Mouse (Mus musculus) neural tube, embryonic 11.5 days (tissue): ENCODE measurements at regions not wholly inside any gene's neighbourhood (a gene's known extent, or its start where the extent isn't known, plus 50 kb on each side); places are given as distances from the start of the nearest gene placed in this dataset.

Experiments
- ATAC-seq: fragments of 200-750 bp; cut with Nextera tagmentation; 2 replicates; pipeline ENCODE4 v1.8.0; 2017; ENCODE audit warnings: moderate number of reproducible peaks, mild to moderate bottlenecking, moderate TSS enrichment, moderate library complexity; ENCODE audit not compliant: insufficient read depth, low FRiP score, low TSS enrichment
- DNase-seq: peaks from one replicate; pipeline ENCODE4 v3.0.0-alpha.2; 2015; ENCODE audit warnings: low spot score
- H3K27ac ChIP-seq: fragments of 300-500 bp; sonication (generic); 2 replicates; pipeline ENCODE4 v1.5.1; 2014; ENCODE audit warnings: low read depth, mild to moderate bottlenecking, low read length
- H3K27me3 ChIP-seq: fragments of 300-500 bp; sonication (generic); 2 replicates; pipeline ENCODE4 v1.6.1; 2014; ENCODE audit warnings: mild to moderate bottlenecking, low read length, mixed read lengths; ENCODE audit not compliant: control insufficient read depth, insufficient read depth
- H3K36me3 ChIP-seq: fragments of 300-500 bp; sonication (generic); 2 replicates; pipeline ENCODE4 v1.6.1; 2014; ENCODE audit warnings: mild to moderate bottlenecking, low read length, moderate library complexity, mixed read lengths; ENCODE audit not compliant: control insufficient read depth, insufficient read depth
- H3K4me1 ChIP-seq: fragments of 300-500 bp; sonication (generic); 2 replicates; pipeline ENCODE4 v1.6.1; 2014; ENCODE audit warnings: low read length, mixed read lengths; ENCODE audit not compliant: control insufficient read depth, insufficient read depth
- H3K4me2 ChIP-seq: fragments of 300-500 bp; sonication (generic); 2 replicates; pipeline ENCODE4 v1.6.1; 2014; ENCODE audit warnings: low read depth, mild to moderate bottlenecking, moderate library complexity
- H3K4me3 ChIP-seq: fragments of 300-500 bp; sonication (generic); 2 replicates; pipeline ENCODE4 v1.5.1; 2014; ENCODE audit warnings: low read depth, low read length
- H3K9ac ChIP-seq: fragments of 300-500 bp; sonication (generic); 2 replicates; pipeline ENCODE4 v1.6.1; 2014; ENCODE audit warnings: mild to moderate bottlenecking, low read length
- H3K9me3 ChIP-seq: fragments of 300-500 bp; sonication (generic); 2 replicates; pipeline ENCODE4 v1.6.1; 2016; ENCODE audit warnings: low read length; ENCODE audit not compliant: control insufficient read depth
- WGBS: fragments of 180-500 bp; shearing (Covaris S2); extraction: QIAGEN DNeasy Blood & Tissue Kit; methylation state at CpG from one replicate; pipeline ENCODE4 v1.1.7; 2014; 5-methylcytosine and 5-hydroxymethylcytosine counted together

- WGBS, result 81% methylated on average over 1 of the region's 1 CpGs
These were observed 959.0 kb downstream of the Slc22a22 start for GRCm38 (mm10) chr15:56518379-56518778.

DNA sequence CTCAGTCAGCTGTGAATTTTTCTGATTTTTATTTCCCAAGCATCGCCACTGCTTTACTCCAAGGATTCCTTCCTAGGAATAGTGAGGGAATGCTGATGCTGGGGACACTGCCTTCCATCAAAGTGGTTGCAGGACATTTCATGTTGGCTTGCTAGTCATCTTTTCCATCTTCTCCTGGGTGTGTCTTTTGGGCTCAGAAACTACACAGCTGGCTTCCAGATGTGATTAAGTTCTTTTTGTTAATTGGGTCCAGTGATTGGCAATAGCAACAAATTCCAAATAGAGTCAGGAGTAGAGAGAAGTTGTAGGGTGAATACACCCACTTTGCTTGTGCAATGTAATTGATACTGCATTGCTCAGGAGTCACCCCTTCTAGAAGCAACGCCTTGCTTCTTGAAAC lies 961.3 kb downstream of the Slc22a22 start:
- Histone ChIP-seq H3K4me1 (no peaks in the 10 kb centered on the region), H3K9ac (no peak overlapping the region), H3K27ac (no peak overlapping the region), H3K4me2 (no peak overlapping the region), H3K9me3 (no peaks in the 10 kb centered on the region), H3K27me3 (no peaks in the 10 kb centered on the region), H3K36me3 (no peaks in the 10 kb centered on the region), H3K4me3 (no peak overlapping the region)
- 90% methylated on average over 2 of the region's 2 CpGs for WGBS
- ATAC-seq (no peak), DNase-seq (no peak)

More at GRCm38 (mm10) chr15:56518379-56518778, 959.0 kb downstream of the Slc22a22 start:
- DNase-seq (no peak), ATAC-seq (no peak)
- Histone ChIP-seq H3K4me1 (no peaks in the 10 kb centered on the region), H3K27me3 (no peaks in the 10 kb centered on the region), H3K27ac (no peak overlapping the region), H3K9me3 (no peaks in the 10 kb centered on the region), H3K9ac (no peak overlapping the region), H3K36me3 (no peaks in the 10 kb centered on the region), H3K4me2 (no peak overlapping the region), H3K4me3 (no peak overlapping the region)

DNA sequence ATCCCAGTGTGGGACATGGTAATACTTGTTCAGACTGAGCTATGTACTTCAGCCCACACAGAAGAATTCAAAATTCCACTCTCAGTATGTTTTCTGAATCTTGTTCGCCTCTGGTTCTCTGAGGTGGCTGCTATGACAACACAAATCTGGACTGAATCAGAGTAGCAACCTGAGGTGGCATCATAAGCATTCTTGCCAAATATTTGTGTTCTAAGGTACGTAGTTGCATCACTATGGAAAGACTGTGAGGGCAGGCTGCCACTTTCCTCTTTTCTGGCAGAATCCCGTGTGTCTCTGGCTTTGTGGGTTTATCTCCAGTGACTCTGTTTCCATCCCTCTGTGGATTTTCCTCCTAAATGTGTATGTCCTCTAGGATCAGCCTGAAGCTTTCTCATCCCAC lies 978.7 kb downstream of the Slc22a22 start:
- H3K9me3 ChIP-seq, result no peaks in the 10 kb centered on the region
- ATAC-seq (no peak), DNase-seq (no peak)
- no peak overlapping the region for H3K9ac ChIP-seq
- H3K36me3 ChIP-seq, result no peaks in the 10 kb centered on the region
- no peaks in the 10 kb centered on the region for H3K4me1 ChIP-seq
- H3K4me3 ChIP-seq, result no peak overlapping the region
- no peaks in the 10 kb centered on the region for H3K27me3 ChIP-seq
- H3K4me2 ChIP-seq, result no peak overlapping the region
- WGBS, result 90% methylated on average over 3 of the region's 3 CpGs
- no peak overlapping the region for H3K27ac ChIP-seq

DNA sequence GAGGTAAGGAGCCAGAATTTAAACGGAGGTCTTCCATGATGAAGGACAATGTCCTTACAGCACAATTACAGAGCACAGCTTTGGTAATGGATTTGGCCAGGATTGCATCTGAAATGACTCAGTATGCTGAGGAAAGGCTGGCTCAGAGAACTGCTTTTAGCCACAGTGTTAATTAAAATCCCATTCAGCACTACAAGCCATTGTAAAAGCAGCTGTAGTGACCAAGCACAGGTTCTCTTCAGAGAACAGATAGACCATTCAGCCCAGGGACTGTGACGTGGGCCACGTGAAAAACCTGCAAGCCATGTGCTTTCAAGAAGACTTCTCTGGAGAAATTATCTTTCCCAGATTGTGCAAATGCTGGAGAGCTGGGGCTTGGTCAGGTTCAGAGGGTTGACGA lies 979.7 kb downstream of the Slc22a22 start:
- Histone ChIP-seq H3K27ac (no peak overlapping the region), H3K4me3 (no peak overlapping the region), H3K36me3 (no peaks in the 10 kb centered on the region), H3K9ac (no peak overlapping the region), H3K4me1 (no peaks in the 10 kb centered on the region), H3K27me3 (no peaks in the 10 kb centered on the region), H3K4me2 (no peak overlapping the region), H3K9me3 (no peaks in the 10 kb centered on the region)
- ATAC-seq, result no peak
- DNase-seq, result no peak
- WGBS, result 79% methylated on average over 4 of the region's 4 CpGs

- Histone ChIP-seq H3K36me3 (no peaks in the 10 kb centered on the region), H3K4me1 (no peaks in the 10 kb centered on the region), H3K27me3 (no peaks in the 10 kb centered on the region), H3K27ac (no peak overlapping the region), H3K9me3 (no peaks in the 10 kb centered on the region), H3K4me2 (no peak overlapping the region), H3K4me3 (no peak overlapping the region), H3K9ac (no peak overlapping the region)
- no peak for ATAC-seq
- whole genome bisulfite sequencing, result 84% methylated on average over 2 of the region's 2 CpGs
- DNase-seq, result no peak
These were observed 981.1 kb downstream of the Slc22a22 start for GRCm38 (mm10) chr15:56496355-56496754.

GRCm38 (mm10) chr15:56485931-56486330 lies 991.5 kb downstream of the Slc22a22 start:
- no peaks in the 10 kb centered on the region for H3K27me3 ChIP-seq
- H3K4me3 ChIP-seq, result no peak overlapping the region
- 93% methylated on average over 3 of the region's 3 CpGs for WGBS
- H3K4me2 ChIP-seq, result no peak overlapping the region
- no peak overlapping the region for H3K27ac ChIP-seq
- no peaks in the 10 kb centered on the region for H3K4me1 ChIP-seq
- H3K36me3 ChIP-seq, result no peaks in the 10 kb centered on the region
- no peak for DNase-seq
- H3K9me3 ChIP-seq, result no peaks in the 10 kb centered on the region
- H3K9ac ChIP-seq, result no peak overlapping the region
- no peak for ATAC-seq

DNA sequence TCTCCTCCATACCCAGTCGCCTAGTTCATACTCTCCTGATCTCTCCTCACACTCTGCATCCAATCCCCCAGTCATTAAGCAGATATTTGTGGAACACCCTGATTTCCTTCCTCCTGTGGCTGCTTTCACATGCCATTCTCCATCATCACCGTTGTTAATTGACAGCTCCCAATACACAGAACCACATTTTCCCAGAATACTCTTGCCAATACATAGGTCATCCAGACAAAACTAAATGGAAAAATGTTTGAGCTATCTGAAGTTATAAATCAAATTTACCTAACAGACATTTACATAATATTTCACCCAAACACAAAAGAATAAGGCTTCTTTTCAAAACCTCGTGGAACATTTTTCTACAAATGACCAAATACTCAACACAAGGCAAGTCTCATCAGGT lies 992.7 kb downstream of the Slc22a22 start:
- no peak for ATAC-seq
- no peaks in the 10 kb centered on the region for H3K36me3 ChIP-seq
- H3K4me2 ChIP-seq, result no peak overlapping the region
- no peak for DNase-seq
- no peak overlapping the region for H3K4me3 ChIP-seq
- WGBS, result 87% methylated on average over 3 of the region's 3 CpGs
- no peak overlapping the region for H3K9ac ChIP-seq
- no peaks in the 10 kb centered on the region for H3K27me3 ChIP-seq
- H3K4me1 ChIP-seq, result no peaks in the 10 kb centered on the region
- H3K27ac ChIP-seq, result no peak overlapping the region
- H3K9me3 ChIP-seq, result no peaks in the 10 kb centered on the region

- Histone ChIP-seq H3K27me3 (no peaks in the 10 kb centered on the region), H3K36me3 (no peaks in the 10 kb centered on the region), H3K9me3 (no peaks in the 10 kb centered on the region), H3K4me2 (no peak overlapping the region), H3K4me1 (no peaks in the 10 kb centered on the region), H3K4me3 (no peak overlapping the region), H3K27ac (no peak overlapping the region), H3K9ac (no peak overlapping the region)
- DNase-seq, result no peak
- no peak for ATAC-seq
These were observed 997.7 kb downstream of the Slc22a22 start for GRCm38 (mm10) chr15:56479682-56480081.

GRCm38 (mm10) chr15:56479015-56479414 lies 998.4 kb downstream of the Slc22a22 start:
- Histone ChIP-seq H3K9me3 (no peaks in the 10 kb centered on the region), H3K4me1 (no peaks in the 10 kb centered on the region), H3K4me3 (no peak overlapping the region), H3K27ac (no peak overlapping the region), H3K9ac (no peak overlapping the region), H3K4me2 (no peak overlapping the region), H3K27me3 (no peaks in the 10 kb centered on the region), H3K36me3 (no peaks in the 10 kb centered on the region)
- no peak for ATAC-seq
- no peak for DNase-seq
- 74% methylated on average over 3 of the region's 3 CpGs for WGBS
